Mouse (Mus musculus) right cerebral cortex, adult 2 months (tissue): ENCODE measurements around the gene Ccdc88b.

Experiments used
- DNase-seq, 2 experiments: peaks; one replicate each; pipeline ENCODE4 v3.0.0; 2021 to 2022; ENCODE audit warnings: low spot score in 2 of 2

Gene Ccdc88b

GRCm38 (mm10) chr19:6857391-6858005 lies 513 bp downstream of the Ccdc88b start:
- no peak for DNase-seq

- no peak for DNase-seq
Measured at GRCm38 (mm10) chr19:6857003-6857360, 1.0 kb downstream of the Ccdc88b start.

- peak; percentile 66 to 78 for DNase-seq
Measured at GRCm38 (mm10) chr19:6856281-6857002, 1.6 kb downstream of the Ccdc88b start.

- DNase-seq: no peak
Measured at GRCm38 (mm10) chr19:6855225-6856031, 2.6 kb downstream of the Ccdc88b start.

- no peak for DNase-seq
Measured at GRCm38 (mm10) chr19:6854658-6855057, 3.4 kb downstream of the Ccdc88b start.

- no peak for DNase-seq
Measured at GRCm38 (mm10) chr19:6853903-6854302, 4.1 kb downstream of the Ccdc88b start.

- DNase-seq: no peak
Measured at GRCm38 (mm10) chr19:6852393-6853305, 5.4 kb downstream of the Ccdc88b start.

- no peak for DNase-seq
Measured at GRCm38 (mm10) chr19:6851497-6851896, 6.5 kb downstream of the Ccdc88b start.

- no peak for DNase-seq
Measured at GRCm38 (mm10) chr19:6849506-6850068, 8.4 kb downstream of the Ccdc88b start.

- no peak for DNase-seq
Measured at GRCm38 (mm10) chr19:6847841-6848517, 10.0 kb downstream of the Ccdc88b start.

- DNase-seq: no peak
Measured at GRCm38 (mm10) chr19:6846050-6846449, 12.0 kb downstream of the Ccdc88b start.

GRCm38 (mm10) chr19:6842353-6842752 lies 15.7 kb downstream of the Ccdc88b start:
- no peak for DNase-seq

- no peak for DNase-seq
Measured at GRCm38 (mm10) chr19:6841292-6841597, 16.8 kb downstream of the Ccdc88b start.

- DNase-seq: peak; percentile 58 to 63
Measured at GRCm38 (mm10) chr19:6840475-6841291, 17.3 kb downstream of the Ccdc88b start, which contains the start of gene Rps6ka4. TSS of gene Rps6ka4 (minus strand) at chr19:6840636.

- DNase-seq: peak; percentile 63 to 71
Measured at GRCm38 (mm10) chr19:6839615-6840474, 18.2 kb downstream of the Ccdc88b start.

- no peak for DNase-seq
Measured at GRCm38 (mm10) chr19:6832363-6832762, 25.6 kb downstream of the Ccdc88b start.

GRCm38 (mm10) chr19:6831331-6831730 lies 26.7 kb downstream of the Ccdc88b start:
- DNase-seq: no peak

- no peak for DNase-seq
Measured at GRCm38 (mm10) chr19:6830556-6831316, 27.3 kb downstream of the Ccdc88b start.
